In the genomic region with DNA sequence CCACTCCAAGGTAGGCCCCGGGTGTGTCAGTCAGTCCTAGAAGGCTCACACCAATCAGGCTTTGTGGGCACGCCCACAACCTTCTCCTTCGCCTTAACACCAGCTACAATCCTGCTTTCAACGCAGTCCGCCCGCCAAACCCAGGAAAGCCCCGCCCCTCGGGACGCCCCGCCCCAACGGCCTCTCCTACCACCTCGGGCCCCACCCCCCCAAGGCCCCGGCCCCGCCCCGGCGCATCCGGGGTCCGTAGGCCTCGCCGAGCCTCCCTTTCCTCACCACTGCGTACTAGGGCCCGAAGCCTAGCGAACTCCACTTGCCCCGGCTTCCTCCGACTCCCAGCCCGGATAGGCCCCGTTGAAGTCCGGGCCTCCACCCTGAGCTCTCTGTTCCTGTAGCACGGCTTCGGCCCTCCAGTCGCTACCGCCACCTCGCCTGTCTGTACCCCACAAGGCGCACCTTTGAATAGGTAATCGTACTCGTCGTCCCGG, we compare ENCODE assay signal across 7 mouse cellular contexts. TPM values are rescaled to one million over a fixed set of nuclear protein-coding genes. Genes with fewer than 3 reads are reported as not detected.
DNase-seq lines count a peak whose midpoint lies in the region; ATAC-seq lines count a peak whose summit lies in the region.

No protein-coding gene starts in this region.

- WGBS in embryonic facial prominence, embryonic 11.5 days: 0% methylated on average over 29 of the region's 38 CpGs
- WGBS in limb, embryonic 10.5 days: under 1% methylated on average over 38 of the region's 38 CpGs
- under 1% methylated on average over 38 of the region's 38 CpGs for WGBS in midbrain, embryonic 12.5 days

- no peaks in the 10 kb centered on the region for H3K9me3 ChIP-seq in embryonic facial prominence, embryonic 11.5 days (replicated peaks; ENCODE audit: control insufficient read depth, low read length)
- no peaks in the 10 kb centered on the region for H3K9me3 ChIP-seq in limb, embryonic 10.5 days (replicated peaks)
- H3K9me3 ChIP-seq in midbrain, embryonic 12.5 days: no peaks in the 10 kb centered on the region

- H3K9ac ChIP-seq in embryonic facial prominence, embryonic 11.5 days (replicated peaks; ENCODE audit: low read length): peak overlapping the region; percentile 94
- peak overlapping the region; percentile 98 for H3K9ac ChIP-seq in midbrain, embryonic 12.5 days (replicated peaks)

- peak; percentile 99 for DNase-seq in adrenal gland, postnatal 14 days
- DNase-seq in embryonic facial prominence, embryonic 11.5 days (ENCODE audit: low spot score): peak; percentile 92
- peak; percentile 99 for DNase-seq in heart, adult 11 months
- DNase-seq in kidney, adult 18-20 months: peak; percentile 97
- peak; percentile 97 for DNase-seq in limb, embryonic 10.5 days (ENCODE audit: low spot score)
- peak; percentile 74 for DNase-seq in skeletal muscle tissue, adult 2 months (ENCODE audit: low read depth, low spot score)

- H3K4me1 ChIP-seq in embryonic facial prominence, embryonic 11.5 days (ENCODE audit: control insufficient read depth, insufficient read depth, low read length): no peaks in the 10 kb centered on the region; the same call in 1 of the 2 replicates
- H3K4me1 ChIP-seq in limb, embryonic 10.5 days: peaks cover 42% of the 10 kb centered on the region
- H3K4me1 ChIP-seq in midbrain, embryonic 12.5 days: peaks cover 41% of the 10 kb centered on the region

- 0 out of 2 replicates have a peak, but pooled peaks cover 2% of the 10 kb centered on the region for H3K36me3 ChIP-seq in embryonic facial prominence, embryonic 11.5 days (replicated peaks; ENCODE audit: control insufficient read depth, insufficient read depth, low read depth, low read length)
- H3K36me3 ChIP-seq in limb, embryonic 10.5 days: peaks cover 34% of the 10 kb centered on the region
- H3K36me3 ChIP-seq in midbrain, embryonic 12.5 days: peaks cover 14% of the 10 kb centered on the region; the same call in 1 of the 2 replicates

- H3K27me3 ChIP-seq in embryonic facial prominence, embryonic 11.5 days (ENCODE audit: control insufficient read depth, insufficient read depth, low read length): no peaks in the 10 kb centered on the region
- H3K27me3 ChIP-seq in limb, embryonic 10.5 days (ENCODE audit: low read depth, poor library complexity, severe bottlenecking): no peaks in the 10 kb centered on the region
- no peaks in the 10 kb centered on the region for H3K27me3 ChIP-seq in midbrain, embryonic 12.5 days

- peak overlapping the region; percentile 64 for H3K4me2 ChIP-seq in embryonic facial prominence, embryonic 11.5 days (ENCODE audit: low read depth, low read length)
- H3K4me2 ChIP-seq in midbrain, embryonic 12.5 days (replicated peaks): peak overlapping the region; percentile 87

- peak overlapping the region; percentile 87 for H3K4me3 ChIP-seq in embryonic facial prominence, embryonic 11.5 days (ENCODE audit: low read depth, low read length)
- H3K4me3 ChIP-seq in limb, embryonic 10.5 days: peak overlapping the region; percentile 91
- H3K4me3 ChIP-seq in midbrain, embryonic 12.5 days: peak overlapping the region; percentile 87

- ATAC-seq in embryonic facial prominence, embryonic 11.5 days (replicated peaks; ENCODE audit: insufficient number of reproducible peaks, low FRiP score, low TSS enrichment, low read depth): peak; percentile 85
- peak; percentile 80 for ATAC-seq in midbrain, embryonic 12.5 days (ENCODE audit: low FRiP score, low read depth)

- peak overlapping the region; percentile 98 for H3K27ac ChIP-seq in embryonic facial prominence, embryonic 11.5 days (replicated peaks; ENCODE audit: low read depth, low read length)
- H3K27ac ChIP-seq in limb, embryonic 10.5 days: peak overlapping the region; percentile 100
- H3K27ac ChIP-seq in midbrain, embryonic 12.5 days (replicated peaks): peak overlapping the region; percentile 99

RNA-seq across cellular contexts. Expression of a gene that starts 0.5 kb away (rescaled TPM):
- 217 and 242 TPM in 2 replicates for total RNA-seq in adrenal gland, postnatal 14 days (2021)
- polyA plus RNA-seq in embryonic facial prominence, embryonic 11.5 days (2014; fragmentation: Nextera tagmentation; extraction: Ambion mirVana): 255 and 273 TPM in 2 replicates
- 325 and 350 TPM in 2 replicates for polyA plus RNA-seq in limb, embryonic 10.5 days (2016; fragmentation: Nextera tagmentation; extraction: Ambion mirVana)
- polyA plus RNA-seq in midbrain, embryonic 12.5 days (2016; fragmentation: Nextera tagmentation; extraction: Ambion mirVana): 422 and 447 TPM in 2 replicates

RNA-seq across cellular contexts. Expression of a gene that starts 21.8 kb away (rescaled TPM):
- 121 and 189 TPM in 2 replicates for total RNA-seq in adrenal gland, postnatal 14 days (2021)
- polyA plus RNA-seq in embryonic facial prominence, embryonic 11.5 days (2014; fragmentation: Nextera tagmentation; extraction: Ambion mirVana): 44.5 and 48.9 TPM in 2 replicates
- 30.2 and 38.9 TPM in 2 replicates for polyA plus RNA-seq in limb, embryonic 10.5 days (2016; fragmentation: Nextera tagmentation; extraction: Ambion mirVana)
- 21.1 and 28.3 TPM in 2 replicates for polyA plus RNA-seq in midbrain, embryonic 12.5 days (2016; fragmentation: Nextera tagmentation; extraction: Ambion mirVana)

RNA-seq across cellular contexts. Expression of a gene that starts 41.3 kb away (rescaled TPM):
- 119 and 133 TPM in 2 replicates for total RNA-seq in adrenal gland, postnatal 14 days (2021)
- 30.0 and 32.7 TPM in 2 replicates for polyA plus RNA-seq in embryonic facial prominence, embryonic 11.5 days (2014; fragmentation: Nextera tagmentation; extraction: Ambion mirVana)
- 30.1 and 32.5 TPM in 2 replicates for polyA plus RNA-seq in limb, embryonic 10.5 days (2016; fragmentation: Nextera tagmentation; extraction: Ambion mirVana)
- polyA plus RNA-seq in midbrain, embryonic 12.5 days (2016; fragmentation: Nextera tagmentation; extraction: Ambion mirVana): 46.7 and 52.2 TPM in 2 replicates

RNA-seq across cellular contexts. Expression of a gene that starts 50.5 kb away (rescaled TPM):
- 92.4 and 108 TPM in 2 replicates for total RNA-seq in adrenal gland, postnatal 14 days (2021)
- 18.2 and 25.1 TPM in 2 replicates for polyA plus RNA-seq in embryonic facial prominence, embryonic 11.5 days (2014; fragmentation: Nextera tagmentation; extraction: Ambion mirVana)
- 24.8 and 28.5 TPM in 2 replicates for polyA plus RNA-seq in limb, embryonic 10.5 days (2016; fragmentation: Nextera tagmentation; extraction: Ambion mirVana)
- polyA plus RNA-seq in midbrain, embryonic 12.5 days (2016; fragmentation: Nextera tagmentation; extraction: Ambion mirVana): 25.5 and 31.9 TPM in 2 replicates

Comparison
In these comparisons a context has a peak if more than half of its experiments do, and no peak if none do; other contexts are left out.
1. Peak in every context shown above with its lines: DNase-seq, ATAC-seq, H3K4me3 ChIP-seq and H3K27ac ChIP-seq.